Mouse (Mus musculus) liver, adult 2 months (tissue): ENCODE measurements around the gene Bckdhb.

Source experiments
- CTCF ChIP-seq: fragments of 200-500 bp; IDR thresholded peaks from 2 replicates; pipeline ENCODE4 v1.5.1; 2011; ENCODE audit warnings: low read depth, low read length, control low read depth
- POLR2A ChIP-seq: fragments of 200-500 bp; IDR thresholded peaks from 2 replicates; pipeline ENCODE4 v1.6.1; 2011; ENCODE audit warnings: low read length, control low read depth; ENCODE audit not compliant: insufficient read depth; ENCODE audit errors: extremely low read depth

- TF ChIP-seq POLR2A (no peak), CTCF (no peak)
Observed at GRCm38 (mm10) chr9:84124996-84125395, 200.1 kb downstream of the Bckdhb start.
